Mouse (Mus musculus) adrenal gland, adult 18-20 months (tissue): ENCODE measurements around the gene Polr1d. TPM values are rescaled to one million over a fixed set of nuclear protein-coding genes. Genes with fewer than 3 reads are reported as not detected.

Experiments used
- DNase-seq, 2 experiments: peaks; one replicate each; pipeline ENCODE4 v3.0.0; 2021 to 2022; ENCODE audit warnings: low spot score in 2 of 2
- total RNA-seq, 2 experiments: library from RNA; stranded (reverse); gene quantifications; 1 replicate in 1 of 2; 2 replicates in 1 of 2; pipeline ENCODE4 v1.2.3; 2021

Polr1d gene
- total RNA-seq, 2 experiments from 2014 or later = 128 to 132 TPM

- DNase-seq = no peak
Observed at GRCm38 (mm10) chr5:147054747-147055270, 22.0 kb upstream of the Polr1d start.

DNA sequence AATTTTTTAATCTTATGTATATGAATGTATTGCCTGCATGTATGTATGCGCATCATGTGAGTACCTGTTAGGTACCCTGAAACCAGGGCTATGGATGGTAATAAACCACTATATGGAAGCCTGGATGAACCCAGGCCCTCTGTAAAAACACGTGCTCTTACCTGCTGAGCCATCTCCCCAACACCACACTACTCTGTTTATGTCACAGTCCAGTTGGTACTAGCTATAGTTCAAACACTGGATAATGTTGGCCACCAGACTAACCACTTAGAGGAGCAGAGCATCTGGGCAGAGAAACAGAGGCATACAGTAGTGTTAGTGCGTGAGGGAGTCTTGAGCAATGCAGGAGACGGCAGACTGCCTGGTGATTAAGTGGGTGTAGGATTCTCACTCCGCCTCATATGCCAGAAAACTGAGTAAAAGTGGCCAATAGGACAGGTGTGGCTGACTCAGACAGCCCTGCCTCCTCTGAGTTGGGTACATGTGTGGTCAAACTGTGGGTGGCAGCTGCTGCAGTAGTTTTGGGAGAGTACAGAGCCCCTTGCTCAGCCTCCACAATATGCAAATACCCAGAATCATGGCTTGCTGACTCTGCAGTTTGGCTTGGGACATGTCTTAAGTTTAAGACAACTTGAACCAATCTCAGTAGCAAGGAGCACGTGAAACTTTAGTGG, 21.1 kb upstream of the Polr1d start:
- DNase-seq = no peak

DNA sequence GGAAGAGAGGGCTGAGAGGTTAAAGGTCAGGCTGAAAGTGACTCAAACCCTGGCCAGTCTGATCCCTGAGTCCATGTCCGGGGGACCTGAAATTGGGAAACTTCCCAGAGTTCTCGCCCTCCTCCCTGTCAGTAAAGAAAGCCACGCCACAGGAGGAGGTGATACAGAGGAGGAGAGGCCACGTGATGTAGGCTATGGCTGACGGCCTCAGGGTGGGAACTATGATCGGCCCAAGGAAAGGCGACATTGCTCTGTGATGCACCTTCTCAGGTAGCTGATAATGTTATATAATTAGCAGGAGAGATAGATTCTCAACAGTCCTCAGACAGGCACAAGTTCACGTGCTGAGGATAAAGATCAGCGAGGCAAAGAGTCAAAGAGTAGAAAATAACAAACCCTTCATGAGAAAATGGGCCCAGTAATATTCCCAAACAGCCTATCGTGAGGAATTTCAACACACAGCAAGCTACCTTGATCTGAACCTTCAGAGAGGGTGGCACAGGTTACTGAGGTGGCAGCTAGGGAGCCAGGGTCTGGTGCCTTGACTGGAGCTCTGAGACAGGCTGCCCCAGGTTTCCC, 20.0 kb upstream of the Polr1d start:
- no peak for DNase-seq

- DNase-seq = no peak
Observed at GRCm38 (mm10) chr5:147057626-147058414, 19.0 kb upstream of the Polr1d start.

- no peak for DNase-seq
Observed at GRCm38 (mm10) chr5:147058661-147059060, 18.2 kb upstream of the Polr1d start.

- DNase-seq = no peak
Observed at GRCm38 (mm10) chr5:147059319-147059718, 17.5 kb upstream of the Polr1d start.

DNA sequence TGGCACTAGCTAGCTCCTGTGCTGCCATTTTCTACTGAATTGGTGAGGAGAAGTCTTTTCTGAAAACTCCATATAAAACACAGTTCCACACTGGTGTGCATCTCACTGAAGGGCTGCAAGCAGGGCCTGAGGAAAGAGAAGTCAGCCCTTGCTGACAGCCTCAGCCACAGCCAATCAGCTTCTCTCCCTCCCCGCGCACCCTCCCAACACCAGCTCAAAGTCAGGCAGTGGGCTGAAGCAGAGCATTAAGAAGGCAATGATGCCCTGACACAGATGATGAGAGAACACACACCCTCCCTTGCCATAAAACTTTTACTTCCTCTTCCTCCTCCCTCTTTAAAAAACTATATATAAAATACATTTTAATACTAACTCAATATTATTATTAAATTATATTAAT, 16.8 kb upstream of the Polr1d start:
- no peak for DNase-seq

GRCm38 (mm10) chr5:147063215-147063661, 13.6 kb upstream of the Polr1d start:
- DNase-seq = no peak

GRCm38 (mm10) chr5:147066129-147066528, 10.7 kb upstream of the Polr1d start:
- no peak for DNase-seq

DNA sequence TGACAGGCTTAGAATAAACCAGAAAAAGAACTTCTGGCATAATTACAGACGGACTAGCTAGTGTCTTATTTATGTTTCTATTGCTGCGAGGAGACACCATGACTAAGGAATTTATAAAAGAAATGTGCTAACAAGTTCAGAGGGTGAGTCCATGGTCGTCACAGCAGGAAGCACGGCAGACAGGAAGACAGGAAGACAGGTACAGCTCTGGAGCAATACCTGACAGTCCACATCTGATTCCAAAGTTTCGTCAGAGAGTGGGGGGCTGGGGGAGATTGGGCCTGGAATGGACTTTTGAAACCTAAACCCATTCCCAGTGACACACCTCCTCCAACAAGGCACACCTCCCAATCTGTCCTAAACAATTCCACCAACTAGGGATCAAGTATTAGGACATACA, 9.9 kb upstream of the Polr1d start:
- no peak for DNase-seq

GRCm38 (mm10) chr5:147068876-147069275, 8.0 kb upstream of the Polr1d start:
- DNase-seq = no peak

- DNase-seq = no peak
Observed at GRCm38 (mm10) chr5:147070791-147071516, 5.9 kb upstream of the Polr1d start.

DNA sequence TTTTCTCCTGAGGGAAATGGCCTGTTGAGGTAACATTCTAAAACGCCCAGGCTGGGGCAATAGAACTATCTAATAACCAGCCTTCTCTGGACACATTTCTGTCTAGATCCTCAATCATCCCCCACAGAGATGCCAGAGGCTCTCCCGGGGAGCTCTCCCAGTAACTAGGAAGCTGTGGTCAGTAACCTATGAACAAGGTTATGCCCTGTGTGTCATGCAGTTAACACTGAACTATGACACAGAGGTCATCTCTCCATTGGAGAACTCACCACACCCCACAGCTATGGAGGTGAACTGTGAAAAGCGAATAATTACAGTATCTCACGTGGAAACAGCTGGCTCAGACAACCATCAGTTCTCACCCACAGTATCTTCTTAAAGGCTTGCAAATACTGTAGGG, 5.0 kb upstream of the Polr1d start:
- no peak for DNase-seq

- DNase-seq = no peak
Observed at GRCm38 (mm10) chr5:147073805-147074204, 3.0 kb upstream of the Polr1d start.

DNA sequence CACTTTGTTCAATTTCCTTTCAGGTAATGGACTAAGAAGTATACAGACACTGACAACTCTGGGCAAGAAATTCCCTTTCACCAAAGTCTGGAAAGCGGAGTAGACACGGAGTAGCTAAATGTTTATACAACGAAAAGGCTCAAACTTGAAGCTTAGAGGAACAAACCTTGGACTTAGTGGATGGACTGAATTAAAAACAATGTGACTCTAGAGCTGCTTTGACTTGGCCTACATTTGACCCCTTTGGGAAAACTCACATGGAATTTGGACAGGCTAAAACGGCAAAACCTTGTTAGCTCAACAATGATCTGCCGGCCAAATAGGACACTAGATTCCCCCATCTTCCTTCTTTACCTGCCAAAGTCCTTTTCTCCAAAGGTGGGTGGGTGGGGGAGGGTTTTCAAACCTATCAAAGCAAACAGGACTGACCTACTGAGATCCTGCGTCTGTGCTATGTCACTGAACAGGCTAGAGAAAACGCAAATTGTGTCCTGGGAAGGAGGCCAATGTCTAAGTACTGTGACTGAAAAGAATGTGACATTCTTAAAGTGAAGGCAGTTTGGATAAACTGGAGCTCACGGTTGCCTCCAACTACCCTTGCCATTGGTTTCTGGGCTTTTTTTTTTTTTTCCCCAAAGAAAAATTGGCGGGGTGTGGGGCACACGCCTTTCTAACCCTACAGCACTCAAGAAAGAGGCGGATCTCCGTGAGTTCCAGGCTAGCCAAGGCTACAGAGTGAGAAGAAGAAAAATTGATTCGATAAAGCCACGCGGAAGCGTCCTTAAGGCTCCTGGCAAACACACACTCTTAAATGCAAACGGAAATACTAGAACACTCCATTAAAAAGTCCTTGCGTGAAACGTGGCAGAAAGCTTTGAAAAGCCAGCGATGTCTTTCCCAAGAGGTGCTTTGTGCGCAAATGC, 1.5 kb upstream of the Polr1d start:
- DNase-seq = no peak

DNA sequence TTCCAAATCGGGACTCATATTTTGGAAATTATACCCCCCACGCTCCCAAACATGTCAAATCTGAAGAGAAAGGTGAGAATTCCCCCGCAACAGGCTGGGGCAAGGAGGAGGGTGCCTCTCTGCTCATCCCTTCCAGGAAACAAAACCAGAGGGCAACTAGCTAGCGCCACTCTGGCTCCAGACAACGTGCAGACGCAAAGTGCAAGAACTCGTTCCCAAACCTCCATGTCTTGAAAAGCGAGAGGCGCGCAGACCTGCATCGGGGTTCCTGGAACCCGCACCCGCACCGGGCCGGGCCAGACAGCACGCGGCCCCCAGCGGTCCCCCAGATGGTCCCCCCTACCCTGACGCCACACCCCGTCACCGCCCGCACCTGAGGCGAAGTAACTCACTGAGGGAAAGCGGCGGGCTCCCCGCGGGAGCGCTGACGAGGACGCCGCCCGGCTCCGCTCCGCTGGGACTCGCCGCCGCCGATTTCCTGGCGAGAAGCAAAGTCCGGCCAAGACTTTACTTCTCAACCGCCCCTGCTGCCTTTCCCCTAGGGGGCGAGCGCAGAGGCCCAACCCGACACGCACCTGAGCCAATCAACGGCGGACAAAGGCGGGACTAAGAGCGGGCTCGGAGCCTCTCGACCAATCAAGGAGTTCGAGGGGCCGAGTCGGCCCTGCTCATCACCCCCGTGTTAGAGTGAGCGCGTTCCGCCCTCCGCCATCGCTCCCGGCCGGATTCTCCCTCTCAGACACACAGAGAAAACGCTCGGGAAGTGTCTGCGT, 638 bp upstream of the Polr1d start, which contains the start of gene Lnx2:
Lnx2 (minus strand) TSS at position 561 of the 773 bp plus-strand sequence.
- peak; percentile 94 for DNase-seq

DNA sequence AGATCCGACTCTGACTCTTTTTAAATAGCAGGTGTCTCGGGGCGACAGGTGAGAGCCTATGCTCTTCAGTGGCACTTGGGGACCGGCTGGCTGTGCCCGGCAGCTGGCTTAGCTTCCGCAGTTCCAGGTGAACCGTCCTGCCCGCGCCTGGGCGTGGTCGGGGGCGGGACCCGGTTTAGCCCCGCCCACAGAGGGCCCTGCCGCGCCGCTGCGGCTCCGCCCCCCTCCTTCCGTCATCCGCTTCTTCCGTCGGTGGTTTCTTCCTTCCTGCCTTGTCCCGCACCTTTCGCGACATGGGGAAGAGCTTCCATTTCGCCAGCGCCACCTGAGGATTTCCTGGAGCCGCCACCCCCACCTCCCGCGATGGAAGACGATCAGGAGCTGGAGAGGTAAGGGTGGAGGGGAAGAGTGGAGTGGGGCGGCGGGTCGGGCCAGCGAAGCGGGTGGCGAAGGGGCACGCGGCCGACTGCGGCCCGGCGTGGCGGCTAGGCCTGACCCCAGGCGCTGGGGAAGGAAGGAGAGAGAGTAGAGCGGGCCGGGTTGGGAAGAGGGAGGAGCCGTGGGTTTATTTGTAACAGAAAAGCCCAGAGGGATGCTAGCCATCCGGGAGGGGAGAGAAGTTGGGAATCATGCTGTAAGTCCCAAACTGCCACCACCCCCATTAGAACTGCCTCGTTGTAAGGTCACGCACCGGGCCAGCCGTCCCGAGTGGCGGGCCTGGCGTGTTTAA, 620 bp downstream of the Polr1d start:
- DNase-seq = peak; percentile 95 to 96

- no peak for DNase-seq
Observed at GRCm38 (mm10) chr5:147078110-147078900, 1.5 kb downstream of the Polr1d start.
